Mouse (Mus musculus) CH12.LX (cell line): ENCODE measurements around the gene E030018B13Rik. TPM values are rescaled to one million over a fixed set of nuclear protein-coding genes. Genes with fewer than 3 reads are reported as not detected.

ENCODE experiments used
- DNase-seq: peaks from one replicate; pipeline ENCODE4 v3.0.0-alpha.2; 2013; ENCODE audit errors: extremely low read depth
- H3K27ac ChIP-seq: 2 replicates; pipeline ENCODE4 v1.5.1; 2012; ENCODE audit warnings: low read depth, mild to moderate bottlenecking, control low read depth, moderate library complexity; ENCODE audit not compliant: insufficient read depth
- H3K27me3 ChIP-seq: replicated peaks from 2 replicates; pipeline ENCODE3; 2012; ENCODE audit warnings: inconsistent platforms
- H3K36me3 ChIP-seq, 2 experiments: replicated peaks in 1 of 2; 2 replicates each; pipeline versions ENCODE3 to v1.6.1; 2012; ENCODE audit warnings: inconsistent platforms in 1 of 2, low read length in 1 of 2, mild to moderate bottlenecking in 1 of 2, mixed read lengths in 1 of 2, moderate library complexity in 1 of 2; ENCODE audit not compliant: control insufficient read depth in 1 of 2, insufficient read depth in 1 of 2
- H3K4me1 ChIP-seq, 2 experiments: 2 replicates each; pipeline ENCODE4 v1.6.1; 2012; ENCODE audit warnings: inconsistent platforms in 1 of 2, moderate library complexity in 1 of 2; ENCODE audit not compliant: insufficient read depth in 2 of 2, control insufficient read depth in 1 of 2
- H3K4me2 ChIP-seq: 2 replicates; pipeline ENCODE4 v1.6.1; 2012; ENCODE audit warnings: low read depth, mild to moderate bottlenecking, control low read depth; ENCODE audit not compliant: poor library complexity, insufficient read depth, severe bottlenecking
- H3K4me3 ChIP-seq, 3 experiments: fragments of 150-350 bp in 1 of 3; sonication (generic) in 1 of 3; replicated peaks in 1 of 3; 2 replicates each; pipeline versions ENCODE3 to v1.5.1; 2011 to 2012; ENCODE audit warnings: low read depth in 2 of 3, low read length in 2 of 3, mild to moderate bottlenecking in 2 of 3, moderate library complexity in 2 of 3, control low read depth in 1 of 3, improper control_type of control experiment in 1 of 3, inconsistent platforms in 1 of 3, mixed read lengths in 1 of 3; ENCODE audit not compliant: poor library complexity in 1 of 3
- H3K79me2 ChIP-seq: replicated peaks from 2 replicates; pipeline ENCODE4 v1.6.1; 2012; ENCODE audit warnings: mild to moderate bottlenecking, moderate library complexity; ENCODE audit not compliant: control insufficient read depth, poor library complexity, insufficient read depth, severe bottlenecking; ENCODE audit errors: extremely low read depth
- H3K9ac ChIP-seq: 2 replicates; pipeline ENCODE4 v1.6.1; 2012; ENCODE audit warnings: low read depth, mild to moderate bottlenecking, control low read depth, moderate library complexity; ENCODE audit not compliant: insufficient read depth
- H3K9me3 ChIP-seq: replicated peaks from 2 replicates; pipeline ENCODE3; 2012; ENCODE audit warnings: low read length, inconsistent platforms, mixed read lengths
- BHLHE40 ChIP-seq: IDR thresholded peaks from 2 replicates; pipeline ENCODE4 v1.6.1; 2011; ENCODE audit warnings: mild to moderate bottlenecking, low read depth, low read length, improper control_type of control experiment
- CHD2 ChIP-seq: IDR thresholded peaks from 2 replicates; pipeline ENCODE4 v1.6.1; 2011; ENCODE audit warnings: low read length, improper control_type of control experiment
- CTCF ChIP-seq, 2 experiments: IDR thresholded peaks in 1 of 2; conservative IDR thresholded peaks in 1 of 2; 2 replicates each; pipeline ENCODE4 v1.5.1; 2011 to 2012; ENCODE audit warnings: low read depth in 2 of 2, low read length in 2 of 2, improper control_type of control experiment in 1 of 2, inconsistent platforms in 1 of 2, mild to moderate bottlenecking in 1 of 2, moderate library complexity in 1 of 2
- E2F4 ChIP-seq: IDR thresholded peaks from 2 replicates; pipeline ENCODE4 v1.6.1; 2011; ENCODE audit warnings: low read depth, low read length, improper control_type of control experiment; ENCODE audit not compliant: insufficient replicate concordance
- ELF1 ChIP-seq: IDR thresholded peaks from 2 replicates; pipeline ENCODE4 v1.6.1; 2014; ENCODE audit warnings: low read depth, mild to moderate bottlenecking, inconsistent platforms, low read length, improper control_type of control experiment
- EP300 ChIP-seq: IDR thresholded peaks from 2 replicates; pipeline ENCODE4 v1.6.1; 2011; ENCODE audit warnings: low read length, improper control_type of control experiment
- GABPA ChIP-seq: IDR thresholded peaks from 2 replicates; pipeline ENCODE4 v1.6.1; 2012; ENCODE audit warnings: low read depth, low read length, improper control_type of control experiment, inconsistent platforms; ENCODE audit not compliant: insufficient replicate concordance
- JUND ChIP-seq: conservative IDR thresholded peaks from 2 replicates; pipeline ENCODE4 v1.6.1; 2011; ENCODE audit warnings: low read depth, low read length, improper control_type of control experiment
- MAFK ChIP-seq: IDR thresholded peaks from 2 replicates; pipeline ENCODE4 v1.6.1; 2011; ENCODE audit warnings: low read length, improper control_type of control experiment; ENCODE audit not compliant: insufficient replicate concordance
- MAX ChIP-seq: IDR thresholded peaks from 2 replicates; pipeline ENCODE4 v1.6.1; 2011; ENCODE audit warnings: low read length, improper control_type of control experiment
- MAZ ChIP-seq: IDR thresholded peaks from 2 replicates; pipeline ENCODE4 v1.6.1; 2012; ENCODE audit warnings: low read depth, mild to moderate bottlenecking, inconsistent platforms, low read length, improper control_type of control experiment, moderate library complexity
- MEF2A ChIP-seq: IDR thresholded peaks from 2 replicates; pipeline ENCODE4 v1.6.1; 2014; ENCODE audit warnings: low read depth, mild to moderate bottlenecking, inconsistent platforms, low read length, improper control_type of control experiment, borderline replicate concordance
- NELFE ChIP-seq: IDR thresholded peaks from 2 replicates; pipeline ENCODE4 v1.6.1; 2011; ENCODE audit warnings: low read depth, low read length, improper control_type of control experiment
- SIN3A ChIP-seq: IDR thresholded peaks from 2 replicates; pipeline ENCODE4 v1.6.1; 2012; ENCODE audit warnings: low read length, improper control_type of control experiment, inconsistent platforms
- TBP ChIP-seq: conservative IDR thresholded peaks from 2 replicates; pipeline ENCODE4 v1.6.1; 2011; ENCODE audit warnings: low read depth, low read length, improper control_type of control experiment
- UBTF ChIP-seq: IDR thresholded peaks from 2 replicates; pipeline ENCODE4 v1.6.1; 2012; ENCODE audit warnings: low read depth, mild to moderate bottlenecking, inconsistent platforms, low read length, improper control_type of control experiment, moderate library complexity
- USF2 ChIP-seq: conservative IDR thresholded peaks from 2 replicates; pipeline ENCODE4 v1.6.1; 2011; ENCODE audit warnings: low read depth, low read length, improper control_type of control experiment
- dilution Hi-C: fragments of 300-500 bp; cut with MboI; formaldehyde crosslinking; loops from 2 replicates; pipeline ENCODE4 v1.14.3; 2020; ENCODE audit warnings: low sequenced_read_pairs; ENCODE audit not compliant: extremely low pct_unique_long_range_greater_than_20kb, extremely low pct_ligation_motif_present
- in situ Hi-C: fragments of 300-500 bp; cut with MboI; formaldehyde crosslinking; loops from 3 replicates; pipeline ENCODE4 v1.14.3; 2019; ENCODE audit warnings: low sequenced_read_pairs, low pct_ligation_motif_present, low pct_unique_long_range_greater_than_20kb, mixed read lengths
- polyA plus RNA-seq: library from polyadenylated mRNA; unstranded; fragments of >175 nt; gene quantifications from 2 replicates; pipeline ENCODE4 v1.2.1, GENCODE M21; 2012; ENCODE audit warnings: low read depth; ENCODE audit not compliant: insufficient read length
- total RNA-seq, 2 experiments: library from RNA; depleted of rRNA; stranded (reverse); fragments of 300-350 nt in 1 of 2; fragments of >200 nt in 1 of 2; gene quantifications; 2 replicates each; pipeline ENCODE4 v1.2.3; 2012 to 2014

Gene E030018B13Rik
- total and polyA plus RNA-seq, 3 experiments = not detected

DNA sequence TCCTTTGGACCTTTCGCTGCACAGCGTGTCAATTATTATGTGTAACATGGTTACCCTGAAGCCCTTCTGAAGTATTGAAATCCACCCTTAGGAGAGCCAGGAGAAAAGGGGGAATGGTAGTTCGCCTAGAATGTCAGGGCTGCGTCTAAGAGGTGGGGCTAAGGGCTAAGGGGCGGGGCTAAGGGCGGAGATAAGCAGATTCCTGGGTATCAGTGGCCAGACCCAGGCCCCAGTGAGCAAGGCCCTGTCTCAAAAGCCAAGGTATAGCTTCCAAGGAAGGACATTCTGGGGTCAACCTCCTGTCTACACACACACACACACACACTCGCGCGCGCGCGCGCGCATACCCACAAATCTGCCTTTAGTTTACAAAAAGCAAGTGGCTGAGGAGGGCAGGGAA is 39.0 kb upstream of the E030018B13Rik start:
- in situ Hi-C loops (no loop called here), dilution Hi-C loops (no loop called here)
- Histone ChIP-seq H3K4me1 (0 out of 4 replicates have a peak, but pooled peaks cover 0 to 1% of the 10 kb centered on the region in 2 experiments), H3K4me2 (no peak overlapping the region), H3K4me3 (no peak overlapping the region), H3K79me2 (no peaks in the 10 kb centered on the region), H3K27ac (no peak overlapping the region), H3K36me3 (no peaks in the 10 kb centered on the region), H3K9me3 (no peaks in the 10 kb centered on the region), H3K27me3 (peaks cover 2% of the 10 kb centered on the region), H3K9ac (no peak overlapping the region)
- no peak for TF ChIP-seq MAX
- no peak for DNase-seq

DNA sequence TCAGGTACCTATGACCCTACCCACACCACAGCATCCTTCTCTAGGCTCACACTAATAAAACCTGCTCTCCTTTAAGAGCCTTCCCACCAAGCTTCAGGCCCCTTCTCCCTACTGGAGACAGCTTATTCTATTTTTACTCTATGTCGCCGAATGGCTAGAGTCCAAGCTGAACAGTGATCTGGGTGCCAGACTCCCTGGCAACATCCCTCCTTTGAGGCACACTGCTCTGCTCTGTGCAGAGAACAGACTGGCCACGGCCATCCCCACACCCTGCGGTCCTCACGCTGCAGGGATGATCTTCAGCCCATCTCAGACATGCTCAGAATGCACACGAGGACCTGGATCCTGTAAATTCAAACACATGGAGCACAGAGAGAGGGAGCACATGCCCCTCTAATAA is 37.1 kb upstream of the E030018B13Rik start:
- in situ Hi-C loops = no loop called here
- no peak for DNase-seq
- Histone ChIP-seq H3K79me2 (no peaks in the 10 kb centered on the region), H3K27me3 (peaks cover 2% of the 10 kb centered on the region), H3K4me2 (no peak overlapping the region), H3K36me3 (no peaks in the 10 kb centered on the region), H3K4me3 (no peak overlapping the region), H3K9me3 (no peaks in the 10 kb centered on the region)
- dilution Hi-C loops = no loop called here
- TF ChIP-seq SIN3A (no peak), NELFE (no peak), BHLHE40 (no peak), GABPA (no peak), EP300 (no peak), USF2 (no peak), MAFK (no peak), MAZ (no peak), MAX (no peak), TBP (no peak), E2F4 (no peak), MEF2A (no peak), CTCF (conservative IDR thresholded peaks at IDR 0.05 in 1 of 2, IDR thresholded peaks at IDR 0.05 in 1 of 2; ENCODE audit: low read depth in 2 of 2, low read length in 2 of 2) (no peak), CHD2 (no peak), ELF1 (no peak), JUND (no peak), UBTF (no peak)
- TF ChIP-seq, all 38 proteins: peak for 0
- no peak overlapping the region for H3K27ac ChIP-seq
- H3K4me1 ChIP-seq = 0 out of 4 replicates have a peak, but pooled peaks cover 0 to 3% of the 10 kb centered on the region in 2 experiments
- no peak overlapping the region for H3K9ac ChIP-seq
